Mouse (Mus musculus): ENCODE measurements at regions not wholly inside any gene's neighbourhood (a gene's known extent, or its start where the extent isn't known, plus 50 kb on each side); places are given as distances from the start of the nearest gene placed in this dataset.

GRCm38 (mm10) chr13:60123964-60124363 lies 53.2 kb downstream of the Gas1 start:
- H3K4me1 ChIP-seq (ENCODE audit: control insufficient read depth, insufficient read depth, low read length) = peaks cover 36% of the 10 kb centered on the region
- H3K27me3 ChIP-seq (ENCODE audit: control insufficient read depth, insufficient read depth, low read length) = no peaks in the 10 kb centered on the region
- H3K4me3 ChIP-seq (ENCODE audit: low read depth, low read length) = no peak overlapping the region
- no peak for ATAC-seq (ENCODE audit: insufficient read depth, low FRiP score, low TSS enrichment)
- WGBS = 2% methylated on average over 4 of the region's 4 CpGs
- no peaks in the 10 kb centered on the region for H3K9me3 ChIP-seq (ENCODE audit: control insufficient read depth, low read length)
- H3K27ac ChIP-seq (ENCODE audit: low read depth, low read length) = peak overlapping the region; percentile 61
- no peaks in the 10 kb centered on the region for H3K36me3 ChIP-seq (ENCODE audit: control insufficient read depth, insufficient read depth, low read length)
- no peak for DNase-seq (ENCODE audit: low spot score)
- H3K9ac ChIP-seq (ENCODE audit: low read length) = no peak overlapping the region
- H3K4me2 ChIP-seq (ENCODE audit: low read depth) = no peak overlapping the region

DNA sequence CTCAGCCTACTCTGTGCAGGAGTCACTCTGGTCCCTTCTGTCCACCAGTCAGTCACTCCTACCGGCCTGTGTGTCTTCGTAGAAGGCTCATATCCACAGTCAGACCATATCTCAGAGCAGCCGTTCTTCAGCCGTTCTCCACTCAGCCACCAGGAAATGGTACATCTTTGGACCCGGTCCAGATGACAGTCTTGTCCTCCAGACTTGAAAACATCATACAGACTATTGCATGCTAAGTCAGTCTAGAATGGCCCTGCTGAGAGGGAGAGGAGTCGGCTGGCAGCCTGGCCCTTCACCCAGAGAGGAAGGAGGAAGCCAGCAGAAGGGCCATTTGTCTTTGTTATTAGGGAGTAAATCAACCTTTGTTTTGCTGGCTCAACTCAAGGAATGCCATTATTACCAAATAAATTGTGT lies 54.0 kb downstream of the Gas1 start:
- H3K9ac ChIP-seq (ENCODE audit: low read length) = peak overlapping the region; percentile 35; the same call in 1 of the 2 replicates
- H3K4me2 ChIP-seq (ENCODE audit: low read depth) = peak overlapping the region; percentile 26
- H3K27ac ChIP-seq (ENCODE audit: low read depth, low read length) = peak overlapping the region; percentile 67
- peaks cover 36% of the 10 kb centered on the region for H3K4me1 ChIP-seq (ENCODE audit: control insufficient read depth, insufficient read depth, low read length)
- no peaks in the 10 kb centered on the region for H3K9me3 ChIP-seq (ENCODE audit: control insufficient read depth, low read length)
- H3K4me3 ChIP-seq (ENCODE audit: low read depth, low read length) = no peak overlapping the region
- DNase-seq (ENCODE audit: low spot score) (no peak), ATAC-seq (ENCODE audit: insufficient read depth, low FRiP score, low TSS enrichment) (0 out of 2 replicates have a peak, but pooled peaks have one; percentile 14)
- WGBS = 15% methylated on average over 6 of the region's 6 CpGs
- H3K36me3 ChIP-seq (ENCODE audit: control insufficient read depth, insufficient read depth, low read length) = no peaks in the 10 kb centered on the region
- no peaks in the 10 kb centered on the region for H3K27me3 ChIP-seq (ENCODE audit: control insufficient read depth, insufficient read depth, low read length)

GRCm38 (mm10) chr13:60122341-60123173 lies 54.6 kb downstream of the Gas1 start:
- Histone ChIP-seq H3K27me3 (ENCODE audit: control insufficient read depth, insufficient read depth, low read length) (no peaks in the 10 kb centered on the region), H3K4me1 (ENCODE audit: control insufficient read depth, insufficient read depth, low read length) (peaks cover 33% of the 10 kb centered on the region), H3K36me3 (ENCODE audit: control insufficient read depth, insufficient read depth, low read length) (no peaks in the 10 kb centered on the region), H3K4me3 (ENCODE audit: low read depth, low read length) (no peak overlapping the region), H3K9ac (ENCODE audit: low read length) (peak overlapping the region; percentile 35; the same call in 1 of the 2 replicates), H3K27ac (ENCODE audit: low read depth, low read length) (peak overlapping the region; percentile 67), H3K9me3 (ENCODE audit: control insufficient read depth, low read length) (no peaks in the 10 kb centered on the region), H3K4me2 (ENCODE audit: low read depth) (peak overlapping the region; percentile 26)
- no peak for ATAC-seq (ENCODE audit: insufficient read depth, low FRiP score, low TSS enrichment)
- 22% methylated on average over 29 of the region's 29 CpGs for WGBS
- DNase-seq (ENCODE audit: low spot score) = no peak

DNA sequence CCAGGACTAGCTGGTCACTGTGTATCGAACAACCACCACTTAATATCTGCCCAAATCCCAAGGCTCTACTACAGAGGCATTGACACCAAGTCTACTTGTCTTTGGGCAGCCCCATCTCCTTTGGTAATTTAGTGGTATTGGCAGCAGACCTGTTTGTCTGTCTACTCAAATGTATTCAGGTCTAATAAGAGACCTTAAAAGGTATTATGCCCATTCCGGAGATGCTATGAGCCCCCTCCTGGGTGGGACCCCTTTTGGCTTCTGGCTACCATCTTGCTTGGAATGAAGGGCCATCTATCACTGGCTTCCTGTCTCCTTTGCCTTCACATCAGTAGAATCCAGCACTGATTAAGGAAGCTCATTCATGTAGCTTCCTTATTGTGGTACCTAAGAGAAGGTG lies 65.7 kb downstream of the Gas1 start:
- Histone ChIP-seq H3K9me3 (ENCODE audit: control insufficient read depth, low read length) (no peaks in the 10 kb centered on the region), H3K4me2 (ENCODE audit: low read depth) (no peak overlapping the region), H3K4me1 (ENCODE audit: control insufficient read depth, insufficient read depth, low read length) (peaks cover 10% of the 10 kb centered on the region; the same call in 1 of the 2 replicates), H3K27me3 (ENCODE audit: control insufficient read depth, insufficient read depth, low read length) (no peaks in the 10 kb centered on the region), H3K27ac (ENCODE audit: low read depth, low read length) (no peak overlapping the region), H3K36me3 (ENCODE audit: control insufficient read depth, insufficient read depth, low read length) (no peaks in the 10 kb centered on the region), H3K4me3 (ENCODE audit: low read depth, low read length) (no peak overlapping the region), H3K9ac (ENCODE audit: low read length) (no peak overlapping the region)
- DNase-seq (ENCODE audit: low spot score) (no peak), ATAC-seq (ENCODE audit: insufficient read depth, low FRiP score, low TSS enrichment) (no peak)
- WGBS = 91% methylated on average over 2 of the region's 2 CpGs

GRCm38 (mm10) chr13:60110079-60110846 lies 66.9 kb downstream of the Gas1 start:
- Histone ChIP-seq H3K36me3 (ENCODE audit: control insufficient read depth, insufficient read depth, low read length) (no peaks in the 10 kb centered on the region), H3K9ac (ENCODE audit: low read length) (peak overlapping the region; percentile 35), H3K4me2 (ENCODE audit: low read depth) (peak overlapping the region; percentile 20), H3K9me3 (ENCODE audit: control insufficient read depth, low read length) (no peaks in the 10 kb centered on the region), H3K27me3 (ENCODE audit: control insufficient read depth, insufficient read depth, low read length) (no peaks in the 10 kb centered on the region), H3K27ac (ENCODE audit: low read depth, low read length) (peak overlapping the region; percentile 76), H3K4me1 (ENCODE audit: control insufficient read depth, insufficient read depth, low read length) (peaks cover 10% of the 10 kb centered on the region; the same call in 1 of the 2 replicates), H3K4me3 (ENCODE audit: low read depth, low read length) (no peak overlapping the region)
- DNase-seq (ENCODE audit: low spot score) (peak; percentile 77), ATAC-seq (ENCODE audit: insufficient read depth, low FRiP score, low TSS enrichment) (peak; percentile 86)
- WGBS = 3% methylated on average over 11 of the region's 11 CpGs

GRCm38 (mm10) chr13:60105286-60105685 lies 71.9 kb downstream of the Gas1 start:
- ATAC-seq (ENCODE audit: insufficient read depth, low FRiP score, low TSS enrichment) (no peak), DNase-seq (ENCODE audit: low spot score) (no peak)
- 92% methylated on average over 9 of the region's 9 CpGs for WGBS
- no peaks in the 10 kb centered on the region for H3K27me3 ChIP-seq (ENCODE audit: control insufficient read depth, insufficient read depth, low read length)
- H3K4me3 ChIP-seq (ENCODE audit: low read depth, low read length) = no peak overlapping the region
- H3K9me3 ChIP-seq (ENCODE audit: control insufficient read depth, low read length) = no peaks in the 10 kb centered on the region
- H3K9ac ChIP-seq (ENCODE audit: low read length) = no peak overlapping the region
- H3K4me2 ChIP-seq (ENCODE audit: low read depth) = no peak overlapping the region
- no peaks in the 10 kb centered on the region for H3K36me3 ChIP-seq (ENCODE audit: control insufficient read depth, insufficient read depth, low read length)
- no peak overlapping the region for H3K27ac ChIP-seq (ENCODE audit: low read depth, low read length)
- H3K4me1 ChIP-seq (ENCODE audit: control insufficient read depth, insufficient read depth, low read length) = peaks cover 6% of the 10 kb centered on the region; the same call in 1 of the 2 replicates

- Histone ChIP-seq H3K9ac (ENCODE audit: low read length) (no peak overlapping the region), H3K4me3 (ENCODE audit: low read depth, low read length) (no peak overlapping the region), H3K4me1 (ENCODE audit: control insufficient read depth, insufficient read depth, low read length) (0 out of 2 replicates have a peak, but pooled peaks cover 3% of the 10 kb centered on the region), H3K9me3 (ENCODE audit: control insufficient read depth, low read length) (no peaks in the 10 kb centered on the region), H3K27ac (ENCODE audit: low read depth, low read length) (no peak overlapping the region), H3K36me3 (ENCODE audit: control insufficient read depth, insufficient read depth, low read length) (no peaks in the 10 kb centered on the region), H3K27me3 (ENCODE audit: control insufficient read depth, insufficient read depth, low read length) (no peaks in the 10 kb centered on the region), H3K4me2 (ENCODE audit: low read depth) (no peak overlapping the region)
- 75% methylated on average over 4 of the region's 4 CpGs for WGBS
- ATAC-seq (ENCODE audit: insufficient read depth, low FRiP score, low TSS enrichment) (no peak), DNase-seq (ENCODE audit: low spot score) (no peak)
These were observed 75.5 kb downstream of the Gas1 start for GRCm38 (mm10) chr13:60101651-60102050.

- Histone ChIP-seq H3K4me1 (ENCODE audit: control insufficient read depth, insufficient read depth, low read length) (0 out of 2 replicates have a peak, but pooled peaks cover 3% of the 10 kb centered on the region), H3K27ac (ENCODE audit: low read depth, low read length) (no peak overlapping the region), H3K9ac (ENCODE audit: low read length) (no peak overlapping the region), H3K9me3 (ENCODE audit: control insufficient read depth, low read length) (no peaks in the 10 kb centered on the region), H3K36me3 (ENCODE audit: control insufficient read depth, insufficient read depth, low read length) (no peaks in the 10 kb centered on the region), H3K4me2 (ENCODE audit: low read depth) (no peak overlapping the region), H3K27me3 (ENCODE audit: control insufficient read depth, insufficient read depth, low read length) (no peaks in the 10 kb centered on the region), H3K4me3 (ENCODE audit: low read depth, low read length) (no peak overlapping the region)
- DNase-seq (ENCODE audit: low spot score) (no peak), ATAC-seq (ENCODE audit: insufficient read depth, low FRiP score, low TSS enrichment) (no peak)
- WGBS = 77% methylated on average over 12 of the region's 12 CpGs
These were observed 76.7 kb downstream of the Gas1 start for GRCm38 (mm10) chr13:60100130-60101112.
